Mouse (Mus musculus) bone marrow, adult 2 months (tissue): Measurements from ENCODE around the gene Dqx1.

Source experiments
- CTCF ChIP-seq: fragments of 200-500 bp; IDR thresholded peaks from 2 replicates; pipeline ENCODE4 v1.5.1; 2011; ENCODE audit warnings: low read length, control low read depth; ENCODE audit not compliant: control insufficient read depth, insufficient read depth
- POLR2A ChIP-seq: fragments of 200-500 bp; IDR thresholded peaks from 2 replicates; pipeline ENCODE4 v1.6.1; 2011; ENCODE audit warnings: low read depth, mild to moderate bottlenecking, control low read depth, low read length, borderline replicate concordance; ENCODE audit not compliant: control insufficient read depth

DNA sequence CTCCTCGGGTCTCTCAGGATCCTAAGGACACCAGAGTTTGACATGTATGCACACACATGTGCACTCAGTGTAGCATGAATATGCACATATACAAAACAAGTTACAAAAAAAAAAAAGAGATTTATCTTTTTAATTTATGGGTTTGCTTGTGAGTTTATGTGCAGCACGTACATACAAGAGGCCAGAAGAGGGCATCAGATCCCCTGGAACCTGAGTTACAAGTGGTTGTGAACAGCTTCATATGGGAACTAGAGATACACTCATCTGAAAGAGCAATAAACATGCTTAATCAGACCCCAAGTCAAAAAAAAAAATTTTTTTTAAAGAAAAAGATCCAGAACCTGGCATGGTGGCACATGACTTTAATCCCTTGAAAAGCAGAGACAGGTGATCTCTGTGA is 17.3 kb downstream of the Dqx1 start:
- TF ChIP-seq CTCF (no peak), POLR2A (no peak)
